Mouse (Mus musculus) liver, embryonic 13.5 days (tissue): ENCODE measurements around the gene Ptpre. TPM values are rescaled to one million over a fixed set of nuclear protein-coding genes. Genes with fewer than 3 reads are reported as not detected.
A peak's percentile ranks its signal among the peaks of the same experiment; 100 is the strongest.

ENCODE experiments used
- ATAC-seq: fragments of 200-750 bp; cut with Nextera tagmentation; 2 replicates; pipeline ENCODE4 v1.8.0; 2017; ENCODE audit warnings: low read depth, mild to moderate bottlenecking, moderate number of reproducible peaks, moderate library complexity
- DNase-seq: peaks from one replicate; pipeline ENCODE4 v3.0.0; 2022
- H3K27ac ChIP-seq: fragments of 300-500 bp; sonication (generic); 2 replicates; pipeline ENCODE4 v1.5.1; 2015; ENCODE audit warnings: moderate library complexity, mild to moderate bottlenecking, inconsistent platforms
- H3K27me3 ChIP-seq: fragments of 300-500 bp; sonication (generic); 2 replicates; pipeline ENCODE4 v1.6.1; 2015; ENCODE audit warnings: mild to moderate bottlenecking, inconsistent platforms
- H3K36me3 ChIP-seq: fragments of 300-500 bp; sonication (generic); 2 replicates; pipeline ENCODE4 v1.6.1; 2015; ENCODE audit warnings: mild to moderate bottlenecking, inconsistent platforms
- H3K4me1 ChIP-seq: fragments of 300-500 bp; sonication (generic); replicated peaks from 2 replicates; pipeline ENCODE4 v1.6.1; 2015; ENCODE audit warnings: inconsistent platforms
- H3K4me2 ChIP-seq: fragments of 300-500 bp; sonication (generic); 2 replicates; pipeline ENCODE4 v1.6.1; 2015; ENCODE audit warnings: inconsistent platforms, mild to moderate bottlenecking, moderate library complexity
- H3K4me3 ChIP-seq: fragments of 300-500 bp; sonication (generic); replicated peaks from 2 replicates; pipeline ENCODE4 v1.5.1; 2015; ENCODE audit warnings: mild to moderate bottlenecking, inconsistent platforms
- H3K9ac ChIP-seq: fragments of 300-500 bp; sonication (generic); 2 replicates; pipeline ENCODE4 v1.6.1; 2015; ENCODE audit warnings: mild to moderate bottlenecking, inconsistent platforms
- H3K9me3 ChIP-seq: fragments of 300-500 bp; sonication (generic); replicated peaks from 2 replicates; pipeline ENCODE4 v1.6.1; 2016; ENCODE audit warnings: inconsistent platforms
- WGBS: fragments of 180-500 bp; shearing (Covaris S2); methylation state at CpG from one replicate; pipeline ENCODE4 v1.1.7; 2015; ENCODE audit not compliant: insufficient replicate concordance; 5-methylcytosine and 5-hydroxymethylcytosine counted together
- polyA plus RNA-seq: library from polyadenylated mRNA; unstranded; fragments of >200 nt; fragmentation: Nextera tagmentation; extraction: Ambion mirVana; gene quantifications from 2 replicates; pipeline ENCODE4 v1.2.1, GENCODE M21; 2015

The Ptpre gene
- polyA plus RNA-seq, 1 experiment from 2014 or later: 2.8 TPM

DNA sequence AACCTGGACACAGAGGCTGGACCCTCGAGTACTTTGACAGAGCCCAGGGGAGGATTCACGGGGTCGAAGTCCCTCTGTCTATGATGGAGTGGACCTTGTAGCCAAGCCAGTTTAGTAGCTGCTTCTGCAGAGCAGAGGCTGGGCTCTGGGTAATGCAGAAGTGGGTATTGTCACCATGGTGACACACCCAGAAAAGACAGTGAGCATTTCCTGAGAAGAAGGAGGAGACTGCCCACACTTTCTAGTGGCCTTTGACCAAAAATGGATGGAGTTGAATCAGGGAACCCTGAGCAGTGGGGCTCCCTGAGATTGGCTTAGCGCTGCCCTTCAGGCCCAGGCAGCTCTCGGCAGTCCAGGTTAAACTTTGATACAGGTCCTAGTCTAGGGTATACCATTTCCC, 112.8 kb downstream of the Ptpre start:
- Histone ChIP-seq H3K27ac (no peak overlapping the region), H3K4me2 (no peak overlapping the region), H3K4me3 (no peak overlapping the region)

DNA sequence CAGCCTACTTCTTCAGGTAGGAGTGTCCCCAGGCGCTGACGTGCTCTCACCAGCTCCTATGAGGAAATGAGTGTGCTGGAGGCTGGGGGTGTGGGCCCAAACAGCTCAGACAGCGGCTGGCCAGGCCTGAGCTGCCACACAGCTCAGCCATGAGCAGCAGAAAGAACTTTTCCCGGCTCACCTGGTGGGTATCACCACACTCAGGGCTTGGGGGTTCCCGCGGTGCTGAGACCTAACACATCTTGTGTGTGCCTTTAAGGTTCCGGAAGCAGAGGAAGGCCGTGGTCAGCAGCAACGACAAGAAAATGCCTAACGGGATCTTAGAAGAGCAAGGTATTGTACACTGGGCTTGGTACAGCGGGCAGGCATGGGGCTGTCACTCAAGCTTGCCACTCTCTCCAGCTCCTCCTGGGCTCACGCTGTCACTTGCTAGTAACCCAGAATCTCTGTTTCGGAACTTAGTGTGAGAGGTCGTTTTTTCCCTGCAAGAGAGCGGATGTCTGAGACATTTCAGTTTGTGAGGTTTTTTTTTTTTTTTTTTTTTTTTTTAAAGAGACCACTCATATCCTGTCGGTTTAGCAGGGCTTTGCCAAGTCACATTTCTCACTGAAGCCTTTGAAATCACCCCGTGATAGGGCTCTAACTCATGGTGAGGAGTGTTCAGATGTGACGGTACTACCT, 114.7 kb downstream of the Ptpre start:
- Histone ChIP-seq H3K27ac (peak overlapping the region; percentile 18; the same call in 1 of the 2 replicates), H3K27me3 (no peaks in the 10 kb centered on the region), H3K4me2 (peak overlapping the region; percentile 23), H3K9me3 (no peaks in the 10 kb centered on the region), H3K9ac (no peak overlapping the region), H3K36me3 (peaks cover 7% of the 10 kb centered on the region; the same call in 1 of the 2 replicates), H3K4me3 (peak overlapping the region; percentile 23; the same call in 1 of the 2 replicates), H3K4me1 (0 out of 2 replicates have a peak, but pooled peaks cover 4% of the 10 kb centered on the region)
- 52% methylated on average over 18 of the region's 18 CpGs for WGBS
- DNase-seq (no peak), ATAC-seq (no peak)

More for the DNA sequence above, 112.8 kb downstream of the Ptpre start:
- Histone ChIP-seq H3K4me1 (0 out of 2 replicates have a peak, but pooled peaks cover 4% of the 10 kb centered on the region), H3K9me3 (no peaks in the 10 kb centered on the region), H3K27me3 (no peaks in the 10 kb centered on the region), H3K36me3 (peaks cover 7% of the 10 kb centered on the region; the same call in 1 of the 2 replicates), H3K9ac (no peak overlapping the region)
- no peak for DNase-seq
- WGBS: 55% methylated on average over 5 of the region's 5 CpGs
- no peak for ATAC-seq

DNA sequence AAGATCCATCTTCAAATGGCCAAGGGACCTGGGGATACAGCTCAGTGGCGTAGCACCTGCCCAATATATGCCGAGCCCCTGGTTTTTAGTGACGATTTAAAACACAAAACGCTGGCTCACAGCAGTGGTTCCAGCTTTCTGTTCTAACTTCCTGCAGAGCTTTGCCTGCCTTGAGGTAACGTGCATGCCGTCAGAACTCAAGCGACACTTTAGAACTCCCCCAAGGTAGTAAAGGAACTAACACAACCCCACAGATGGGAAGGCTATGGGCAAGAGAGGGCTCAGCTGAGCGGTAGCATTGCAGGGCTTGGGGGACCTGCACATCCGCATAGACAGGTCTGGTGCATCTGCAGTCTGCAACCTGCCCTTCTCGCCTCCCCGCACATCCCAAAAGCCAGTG, 115.5 kb downstream of the Ptpre start:
- DNase-seq: no peak
- Histone ChIP-seq H3K27me3 (no peaks in the 10 kb centered on the region), H3K27ac (0 out of 2 replicates have a peak overlapping the region, but pooled peaks have one; percentile 1), H3K4me1 (0 out of 2 replicates have a peak, but pooled peaks cover 7% of the 10 kb centered on the region), H3K36me3 (peaks cover 7% of the 10 kb centered on the region; the same call in 1 of the 2 replicates), H3K4me3 (no peak overlapping the region), H3K9me3 (no peaks in the 10 kb centered on the region), H3K9ac (no peak overlapping the region), H3K4me2 (peak overlapping the region; percentile 9; the same call in 1 of the 2 replicates)
- 75% methylated on average over 11 of the region's 11 CpGs for WGBS
- ATAC-seq: no peak

DNA sequence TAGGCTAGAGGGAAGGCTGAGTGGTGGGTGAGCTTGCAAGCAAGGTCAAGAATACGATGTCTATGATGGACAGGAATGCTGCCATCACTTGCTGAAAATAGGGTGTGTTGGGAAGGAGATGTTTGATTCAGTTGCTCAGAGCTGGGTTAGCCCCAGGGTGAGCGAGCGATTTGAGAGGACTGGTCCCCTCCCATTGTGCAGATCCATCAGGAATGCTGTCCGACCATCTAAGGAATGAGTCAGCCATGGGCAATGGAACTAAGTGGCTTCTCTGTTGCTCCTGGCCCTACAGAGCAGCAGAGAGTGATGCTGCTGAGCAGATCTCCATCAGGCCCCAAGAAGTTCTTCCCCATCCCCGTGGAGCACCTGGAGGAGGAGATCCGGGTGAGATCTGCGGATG, 116.3 kb downstream of the Ptpre start:
- Histone ChIP-seq H3K9me3 (no peaks in the 10 kb centered on the region), H3K36me3 (no peaks in the 10 kb centered on the region), H3K9ac (no peak overlapping the region), H3K4me3 (no peak overlapping the region), H3K4me1 (0 out of 2 replicates have a peak, but pooled peaks cover 7% of the 10 kb centered on the region), H3K27me3 (no peaks in the 10 kb centered on the region), H3K4me2 (no peak overlapping the region), H3K27ac (no peak overlapping the region)
- ATAC-seq: no peak
- no peak for DNase-seq
- 76% methylated on average over 7 of the region's 7 CpGs for WGBS

DNA sequence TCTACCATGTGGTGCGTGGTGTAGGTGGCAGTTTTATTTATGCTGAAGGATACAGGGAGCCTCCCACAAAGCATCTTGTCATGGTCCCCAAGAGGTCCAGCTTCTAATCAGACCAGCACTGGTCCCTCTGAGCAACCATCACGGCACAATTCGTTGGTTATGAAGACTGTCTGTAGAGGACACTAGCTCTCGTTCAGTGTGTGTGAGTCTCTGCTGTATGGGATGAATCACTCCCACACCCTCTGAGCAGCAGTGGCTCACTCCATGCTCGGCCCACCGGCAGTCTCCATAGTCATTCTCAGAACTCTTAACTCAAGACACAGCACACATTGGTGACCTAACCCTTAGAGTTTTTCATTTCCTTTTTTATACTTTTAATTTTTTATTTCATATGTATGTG, 117.0 kb downstream of the Ptpre start:
- Histone ChIP-seq H3K4me2 (no peak overlapping the region), H3K36me3 (no peaks in the 10 kb centered on the region), H3K4me1 (0 out of 2 replicates have a peak, but pooled peaks cover 6% of the 10 kb centered on the region), H3K9ac (no peak overlapping the region), H3K4me3 (no peak overlapping the region), H3K27me3 (no peaks in the 10 kb centered on the region), H3K27ac (no peak overlapping the region), H3K9me3 (no peaks in the 10 kb centered on the region)
- 71% methylated on average over 6 of the region's 6 CpGs for WGBS
- DNase-seq: no peak
- no peak for ATAC-seq

DNA sequence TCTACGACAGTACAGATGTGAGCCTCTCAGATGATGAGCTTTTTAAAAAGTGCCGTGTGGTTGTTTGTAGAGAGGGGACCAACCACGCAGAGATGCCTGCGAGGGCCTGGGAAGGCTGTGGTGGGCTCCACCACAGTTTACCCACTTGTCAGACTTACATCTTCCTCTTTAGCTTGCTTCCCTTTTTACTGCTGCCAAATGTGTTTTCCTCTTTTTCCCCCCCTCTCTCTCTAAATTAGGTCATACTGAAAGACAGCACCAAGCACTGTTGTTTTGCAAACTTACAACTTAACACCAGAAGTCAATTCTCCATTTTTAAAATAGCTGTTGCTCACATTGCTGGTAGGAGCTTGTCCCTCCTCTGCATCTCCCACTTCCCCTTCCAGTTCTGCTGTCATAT, 117.8 kb downstream of the Ptpre start:
- no peak overlapping the region for H3K27ac ChIP-seq
- no peaks in the 10 kb centered on the region for H3K27me3 ChIP-seq
- WGBS: 36% methylated on average over 4 of the region's 4 CpGs
- no peak overlapping the region for H3K9ac ChIP-seq
- H3K36me3 ChIP-seq: no peaks in the 10 kb centered on the region
- ATAC-seq (no peak), DNase-seq (no peak)
- H3K9me3 ChIP-seq: no peaks in the 10 kb centered on the region
- H3K4me2 ChIP-seq: no peak overlapping the region
- H3K4me3 ChIP-seq: no peak overlapping the region
- H3K4me1 ChIP-seq: 0 out of 2 replicates have a peak, but pooled peaks cover 3% of the 10 kb centered on the region

DNA sequence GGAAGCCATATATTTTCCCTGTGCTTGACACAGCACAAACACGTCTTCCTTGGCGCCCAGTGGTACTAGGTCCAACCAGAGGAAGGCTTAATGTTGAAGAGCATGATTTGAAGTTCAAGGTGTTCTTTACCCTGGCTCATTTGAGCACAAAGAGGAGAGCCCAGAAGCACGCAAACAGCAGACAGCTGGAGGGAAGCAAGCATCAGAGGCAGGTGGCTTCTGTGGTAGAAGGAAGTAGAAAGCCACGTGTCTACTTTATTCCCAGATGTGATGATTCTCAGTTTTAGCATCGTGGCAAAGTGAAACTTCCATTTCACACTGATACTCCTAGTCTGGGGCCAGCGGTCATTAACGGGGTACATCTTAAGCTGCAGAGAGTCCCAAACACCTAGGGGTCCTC, 120.9 kb downstream of the Ptpre start:
- ATAC-seq (no peak), DNase-seq (no peak)
- no peak overlapping the region for H3K4me3 ChIP-seq
- 72% methylated on average over 7 of the region's 7 CpGs for WGBS
- H3K27me3 ChIP-seq: no peaks in the 10 kb centered on the region
- no peak overlapping the region for H3K4me2 ChIP-seq
- no peaks in the 10 kb centered on the region for H3K9me3 ChIP-seq
- no peak overlapping the region for H3K9ac ChIP-seq
- no peak overlapping the region for H3K27ac ChIP-seq
- 0 out of 2 replicates have a peak, but pooled peaks cover 3% of the 10 kb centered on the region for H3K4me1 ChIP-seq
- H3K36me3 ChIP-seq: no peaks in the 10 kb centered on the region

DNA sequence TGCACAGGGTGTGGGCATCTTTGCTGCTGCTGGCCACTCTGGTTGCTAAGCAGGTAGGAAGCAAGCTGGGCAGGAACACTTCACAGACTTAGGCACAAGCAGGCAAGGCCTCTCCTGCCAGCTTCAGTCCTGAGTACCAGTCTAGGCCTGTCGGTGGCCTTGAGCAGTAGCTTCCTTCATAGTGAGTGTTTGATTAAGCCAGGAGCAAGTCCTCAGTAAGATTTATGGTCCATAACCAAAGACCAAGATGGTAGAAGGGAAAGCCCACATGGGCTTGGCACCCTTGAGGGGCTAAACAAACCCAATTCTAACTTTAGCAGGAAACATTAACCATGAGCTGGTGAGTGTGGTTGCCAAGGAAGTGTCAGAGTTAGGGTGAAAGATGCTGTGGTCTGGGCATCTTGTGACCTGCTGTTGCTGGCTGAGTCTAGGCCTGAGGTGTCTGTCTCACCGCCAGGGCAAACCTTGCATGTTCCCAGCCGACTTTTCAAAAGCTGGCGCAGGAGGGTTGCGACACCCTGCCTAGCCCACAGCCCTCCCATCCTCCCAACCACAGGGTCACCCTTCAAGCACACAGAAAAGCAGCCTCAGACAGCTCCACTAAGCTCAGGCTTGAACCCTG, 122.1 kb downstream of the Ptpre start:
- Histone ChIP-seq H3K4me2 (no peak overlapping the region), H3K36me3 (no peaks in the 10 kb centered on the region), H3K4me1 (0 out of 2 replicates have a peak, but pooled peaks cover 3% of the 10 kb centered on the region), H3K27ac (no peak overlapping the region), H3K9ac (no peak overlapping the region), H3K4me3 (no peak overlapping the region), H3K9me3 (no peaks in the 10 kb centered on the region), H3K27me3 (no peaks in the 10 kb centered on the region)
- peak; percentile 36; the same call in 1 of the 2 replicates for ATAC-seq
- no peak for DNase-seq
- 62% methylated on average over 5 of the region's 5 CpGs for WGBS

DNA sequence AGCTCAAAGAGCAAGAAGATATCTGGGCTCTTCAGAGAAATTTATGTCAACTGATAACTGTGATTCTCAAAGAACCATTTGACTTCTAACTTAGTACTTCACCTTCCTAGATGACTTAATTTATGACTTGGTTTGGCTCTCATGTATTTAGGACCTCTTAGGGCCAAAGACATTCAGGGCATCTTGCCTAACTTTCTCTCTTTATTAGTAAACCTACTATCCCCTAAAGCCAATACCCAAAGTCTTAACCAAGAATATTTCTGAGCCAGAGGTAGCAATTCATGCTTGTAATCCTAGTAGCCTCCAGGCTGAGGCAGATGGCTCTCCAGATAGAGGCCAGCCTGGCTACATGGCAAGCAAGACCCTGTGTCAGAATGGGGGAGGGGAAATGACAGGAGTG, 123.0 kb downstream of the Ptpre start:
- H3K9me3 ChIP-seq: no peaks in the 10 kb centered on the region
- no peak overlapping the region for H3K4me3 ChIP-seq

DNA sequence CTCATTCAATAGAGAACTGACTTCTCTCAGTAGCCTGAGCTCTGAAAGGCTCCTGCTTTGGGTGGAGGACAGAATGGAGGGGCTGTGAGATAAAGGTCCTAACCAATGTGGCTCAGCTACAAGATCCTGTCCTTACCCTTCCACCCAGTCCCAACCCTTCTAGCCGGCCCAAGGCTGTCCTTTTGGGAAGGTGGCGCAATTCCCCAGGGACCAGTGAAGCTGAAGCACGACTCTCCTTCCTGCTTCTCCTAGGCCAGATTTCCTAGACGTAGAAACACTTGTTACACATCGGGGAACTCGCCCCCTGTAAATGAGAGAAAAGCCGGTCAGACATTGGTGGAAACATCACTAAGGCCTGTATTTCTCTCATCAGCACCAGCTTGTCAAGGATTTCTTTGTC, 126.9 kb downstream of the Ptpre start:
- Histone ChIP-seq H3K4me3 (no peak overlapping the region), H3K27ac (no peak overlapping the region), H3K4me1 (no peaks in the 10 kb centered on the region), H3K27me3 (no peaks in the 10 kb centered on the region), H3K9ac (no peak overlapping the region), H3K36me3 (no peaks in the 10 kb centered on the region), H3K4me2 (no peak overlapping the region), H3K9me3 (no peaks in the 10 kb centered on the region)
- ATAC-seq (no peak), DNase-seq (no peak)
- WGBS: 78% methylated on average over 7 of the region's 7 CpGs

More for the DNA sequence above, 123.0 kb downstream of the Ptpre start:
- Histone ChIP-seq H3K9ac (no peak overlapping the region), H3K36me3 (no peaks in the 10 kb centered on the region), H3K27ac (no peak overlapping the region), H3K4me1 (0 out of 2 replicates have a peak, but pooled peaks cover 3% of the 10 kb centered on the region), H3K4me2 (no peak overlapping the region), H3K27me3 (no peaks in the 10 kb centered on the region)
- ATAC-seq: no peak
- no peak for DNase-seq

DNA sequence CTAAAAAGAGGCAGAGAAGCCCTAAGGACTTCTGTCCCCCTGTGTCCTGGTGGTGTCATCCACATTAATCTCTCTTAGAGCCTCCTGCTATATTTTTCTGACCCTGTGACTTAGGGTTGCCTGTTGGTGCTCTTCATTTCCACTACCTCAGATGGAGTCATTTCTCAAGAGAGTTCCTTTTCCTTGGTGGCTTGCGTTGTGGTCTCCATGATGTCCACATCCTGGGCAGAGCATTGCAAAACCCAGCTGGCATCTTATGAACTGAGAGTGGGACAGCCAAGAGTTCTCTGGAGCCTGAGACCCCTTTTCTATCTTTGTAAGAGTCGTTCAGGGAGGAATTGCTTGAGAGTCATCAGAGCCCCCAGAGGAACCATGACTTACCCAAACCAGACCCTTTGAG, 129.0 kb downstream of the Ptpre start:
- Histone ChIP-seq H3K27ac (no peak overlapping the region), H3K4me1 (no peaks in the 10 kb centered on the region), H3K36me3 (no peaks in the 10 kb centered on the region), H3K9ac (no peak overlapping the region), H3K4me3 (no peak overlapping the region), H3K9me3 (no peaks in the 10 kb centered on the region), H3K27me3 (no peaks in the 10 kb centered on the region), H3K4me2 (no peak overlapping the region)
- WGBS: 78% methylated on average over 2 of the region's 2 CpGs
- DNase-seq (no peak), ATAC-seq (no peak)
